Mouse (Mus musculus) heart, postnatal 0 days (tissue): ENCODE measurements around the gene Sumf1.

Experiments
- CTCF ChIP-seq: IDR thresholded peaks from 2 replicates; pipeline ENCODE4 v1.5.1; 2016; ENCODE audit warnings: antibody characterized with exemption, control low read depth, low read depth
- EP300 ChIP-seq: IDR thresholded peaks from 2 replicates; pipeline ENCODE4 v1.6.1; 2016; ENCODE audit warnings: antibody characterized with exemption, low read depth

- TF ChIP-seq CTCF = no peak
- TF ChIP-seq EP300 = no peak
Measured at GRCm38 (mm10) chr6:108233070-108233469, 47.7 kb upstream of the Sumf1 start.
